Mouse (Mus musculus): Measurements from ENCODE around the gene App. TPM values are rescaled to one million over a fixed set of nuclear protein-coding genes. Genes with fewer than 3 reads are reported as not detected.

App gene
- polyA plus RNA-seq, 1 experiment from 2014 or later: 225 TPM

DNA sequence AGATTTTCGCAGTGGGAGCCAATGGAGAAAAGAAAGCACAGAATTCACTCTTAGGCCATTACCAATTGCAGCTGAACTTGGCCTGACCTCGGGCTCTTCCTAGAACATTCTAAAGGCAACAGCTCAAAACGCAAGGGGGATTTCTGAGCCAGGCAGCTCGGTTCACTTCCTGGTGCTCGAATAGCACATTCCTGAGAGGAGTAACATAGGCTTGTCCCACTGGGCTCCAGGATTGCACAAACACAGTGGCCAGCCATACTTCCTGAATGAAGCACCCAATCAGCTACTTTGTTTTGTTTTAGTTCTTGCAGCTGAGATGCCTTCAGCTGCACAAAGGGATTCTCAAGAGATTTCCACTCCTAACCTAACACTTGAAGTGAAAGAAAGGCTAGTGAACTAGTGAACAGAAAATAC lies 40.1 kb downstream of the App start:
- Histone ChIP-seq H3K4me3 (ENCODE audit: low read length) (no peak overlapping the region), H3K9me3 (ENCODE audit: control insufficient read depth, low read length) (no peaks in the 10 kb centered on the region), H3K27ac (ENCODE audit: low read depth, low read length) (peak overlapping the region; percentile 87), H3K27me3 (ENCODE audit: control insufficient read depth, insufficient read depth, low read length) (no peaks in the 10 kb centered on the region), H3K36me3 (ENCODE audit: control insufficient read depth, insufficient read depth, low read length) (no peaks in the 10 kb centered on the region), H3K9ac (ENCODE audit: low read depth, low read length) (no peak overlapping the region), H3K4me1 (ENCODE audit: control insufficient read depth, insufficient read depth, low read length) (peaks cover 30% of the 10 kb centered on the region), H3K4me2 (replicated peaks; ENCODE audit: low read depth, low read length) (no peak overlapping the region; the same call in 1 of the 2 replicates)
- WGBS: 24% methylated on average over 5 of the region's 5 CpGs
- ATAC-seq (ENCODE audit: low FRiP score, low TSS enrichment): peak; percentile 70; the same call in 1 of the 2 replicates

DNA sequence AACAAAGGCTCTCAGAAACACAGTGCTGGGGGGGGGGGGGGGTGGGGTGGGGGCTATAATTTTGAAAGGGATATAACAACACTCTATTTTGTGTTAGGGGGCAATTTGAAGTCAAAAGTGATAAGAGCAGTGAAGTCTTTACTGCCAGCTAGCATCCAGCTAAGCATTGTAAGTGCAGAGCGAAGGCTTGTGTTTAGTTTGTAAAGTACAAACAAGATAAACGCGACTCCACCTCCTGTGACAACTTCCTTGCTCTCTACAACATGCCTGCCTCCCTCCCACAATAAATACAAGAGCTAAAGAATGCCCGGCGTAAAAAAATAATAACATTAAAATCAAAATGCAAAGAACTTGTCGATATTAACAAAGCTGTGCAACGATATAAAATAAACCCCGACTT lies 40.5 kb downstream of the App start:
- WGBS: 69% methylated on average over 8 of the region's 8 CpGs
- peaks cover 34% of the 10 kb centered on the region for H3K4me1 ChIP-seq (ENCODE audit: control insufficient read depth, insufficient read depth, low read length)
- no peak for ATAC-seq (ENCODE audit: low FRiP score, low TSS enrichment)
- no peak overlapping the region for H3K4me2 ChIP-seq (replicated peaks; ENCODE audit: low read depth, low read length)
- H3K4me3 ChIP-seq (ENCODE audit: low read length): no peak overlapping the region
- no peaks in the 10 kb centered on the region for H3K27me3 ChIP-seq (ENCODE audit: control insufficient read depth, insufficient read depth, low read length)
- H3K9me3 ChIP-seq (ENCODE audit: control insufficient read depth, low read length): no peaks in the 10 kb centered on the region
- peak overlapping the region; percentile 87; the same call in 1 of the 2 replicates for H3K27ac ChIP-seq (ENCODE audit: low read depth, low read length)
- no peak overlapping the region for H3K9ac ChIP-seq (ENCODE audit: low read depth, low read length)
- H3K36me3 ChIP-seq (ENCODE audit: control insufficient read depth, insufficient read depth, low read length): no peaks in the 10 kb centered on the region

DNA sequence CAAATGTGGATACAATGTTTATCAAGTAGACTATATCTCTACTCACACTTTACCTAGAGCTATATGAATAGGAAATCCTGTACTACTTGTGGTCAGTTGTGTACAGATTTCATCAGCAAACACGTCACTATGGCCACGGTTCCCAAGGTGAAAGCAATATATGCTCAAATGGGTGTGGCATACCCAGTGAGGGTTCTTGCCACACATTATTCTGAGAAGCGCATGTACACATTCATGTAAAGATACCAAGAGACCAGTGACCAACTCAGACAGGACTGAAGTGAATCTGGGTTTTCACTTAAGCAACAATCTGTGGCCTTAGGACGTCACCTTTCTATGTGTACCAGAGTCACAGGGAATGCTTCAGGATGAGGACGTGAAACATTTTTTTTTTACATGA lies 41.4 kb downstream of the App start:
- Histone ChIP-seq H3K27ac (ENCODE audit: low read depth, low read length) (no peak overlapping the region), H3K36me3 (ENCODE audit: control insufficient read depth, insufficient read depth, low read length) (no peaks in the 10 kb centered on the region), H3K4me3 (ENCODE audit: low read length) (no peak overlapping the region), H3K9me3 (ENCODE audit: control insufficient read depth, low read length) (no peaks in the 10 kb centered on the region), H3K4me1 (ENCODE audit: control insufficient read depth, insufficient read depth, low read length) (peaks cover 40% of the 10 kb centered on the region), H3K4me2 (replicated peaks; ENCODE audit: low read depth, low read length) (no peak overlapping the region), H3K9ac (ENCODE audit: low read depth, low read length) (no peak overlapping the region), H3K27me3 (ENCODE audit: control insufficient read depth, insufficient read depth, low read length) (no peaks in the 10 kb centered on the region)
- ATAC-seq (ENCODE audit: low FRiP score, low TSS enrichment): no peak
- WGBS: 86% methylated on average over 5 of the region's 5 CpGs

DNA sequence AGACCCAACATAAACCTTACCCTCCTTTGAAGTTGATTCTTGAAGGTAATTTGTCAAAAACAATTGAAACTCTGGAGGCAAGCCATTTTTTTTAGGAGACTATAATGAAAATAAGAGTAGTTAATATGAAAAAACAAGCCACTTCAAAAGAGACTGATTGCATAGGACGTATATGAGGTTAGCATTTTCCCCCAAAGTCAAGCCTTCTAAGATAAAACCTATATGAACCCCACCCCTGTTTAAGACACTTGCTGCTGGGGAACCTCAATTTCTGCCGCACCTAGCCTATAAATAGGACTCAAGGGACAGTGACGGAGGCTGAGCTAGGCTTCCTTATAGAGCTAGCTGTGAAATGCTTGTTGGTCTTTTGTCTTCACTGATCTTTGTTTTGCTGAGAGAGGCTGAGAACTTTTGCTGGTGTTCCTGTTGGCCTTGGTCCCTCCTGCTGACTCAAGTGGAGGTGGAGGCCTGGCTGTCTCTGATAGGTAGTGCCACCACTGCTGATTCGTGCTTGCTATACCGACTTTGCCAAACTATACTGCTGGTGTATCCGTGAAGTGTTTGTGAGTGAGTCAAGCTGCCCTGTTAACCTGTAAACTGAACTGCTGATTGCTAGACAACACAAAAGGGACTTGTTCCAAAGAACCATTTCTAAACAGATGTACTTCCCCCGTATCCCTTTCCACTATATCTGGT lies 42.6 kb downstream of the App start:
- ATAC-seq (ENCODE audit: low FRiP score, low TSS enrichment): no peak
- Histone ChIP-seq H3K27me3 (ENCODE audit: control insufficient read depth, insufficient read depth, low read length) (no peaks in the 10 kb centered on the region), H3K9me3 (ENCODE audit: control insufficient read depth, low read length) (no peaks in the 10 kb centered on the region), H3K4me2 (replicated peaks; ENCODE audit: low read depth, low read length) (no peak overlapping the region), H3K4me1 (ENCODE audit: control insufficient read depth, insufficient read depth, low read length) (peaks cover 40% of the 10 kb centered on the region), H3K36me3 (ENCODE audit: control insufficient read depth, insufficient read depth, low read length) (no peaks in the 10 kb centered on the region), H3K9ac (ENCODE audit: low read depth, low read length) (no peak overlapping the region), H3K4me3 (ENCODE audit: low read length) (no peak overlapping the region), H3K27ac (ENCODE audit: low read depth, low read length) (no peak overlapping the region; the same call in 1 of the 2 replicates)
- WGBS: 90% methylated on average over 7 of the region's 7 CpGs

- peak; percentile 79 for ATAC-seq (ENCODE audit: low FRiP score, low TSS enrichment)
- Histone ChIP-seq H3K9me3 (ENCODE audit: control insufficient read depth, low read length) (no peaks in the 10 kb centered on the region), H3K36me3 (ENCODE audit: control insufficient read depth, insufficient read depth, low read length) (no peaks in the 10 kb centered on the region), H3K4me1 (ENCODE audit: control insufficient read depth, insufficient read depth, low read length) (peaks cover 33% of the 10 kb centered on the region), H3K27ac (ENCODE audit: low read depth, low read length) (peak overlapping the region; percentile 89), H3K27me3 (ENCODE audit: control insufficient read depth, insufficient read depth, low read length) (no peaks in the 10 kb centered on the region), H3K4me2 (replicated peaks; ENCODE audit: low read depth, low read length) (no peak overlapping the region; the same call in 1 of the 2 replicates), H3K9ac (ENCODE audit: low read depth, low read length) (no peak overlapping the region), H3K4me3 (ENCODE audit: low read length) (no peak overlapping the region)
- 6% methylated on average over 13 of the region's 13 CpGs for WGBS
These were observed 44.6 kb downstream of the App start for GRCm38 (mm10) chr16:85128693-85129657.

GRCm38 (mm10) chr16:85128347-85128664 lies 45.3 kb downstream of the App start:
- Histone ChIP-seq H3K4me2 (replicated peaks; ENCODE audit: low read depth, low read length) (no peak overlapping the region), H3K4me3 (ENCODE audit: low read length) (no peak overlapping the region), H3K27ac (ENCODE audit: low read depth, low read length) (peak overlapping the region; percentile 89), H3K4me1 (ENCODE audit: control insufficient read depth, insufficient read depth, low read length) (peaks cover 28% of the 10 kb centered on the region), H3K27me3 (ENCODE audit: control insufficient read depth, insufficient read depth, low read length) (no peaks in the 10 kb centered on the region), H3K36me3 (ENCODE audit: control insufficient read depth, insufficient read depth, low read length) (no peaks in the 10 kb centered on the region), H3K9me3 (ENCODE audit: control insufficient read depth, low read length) (no peaks in the 10 kb centered on the region), H3K9ac (ENCODE audit: low read depth, low read length) (no peak overlapping the region)
- whole genome bisulfite sequencing: 10% methylated on average over 5 of the region's 5 CpGs
- ATAC-seq (ENCODE audit: low FRiP score, low TSS enrichment): peak; percentile 32

- no peak; the same call in 1 of the 2 replicates for ATAC-seq (ENCODE audit: low FRiP score, low TSS enrichment)
- no peaks in the 10 kb centered on the region for H3K36me3 ChIP-seq (ENCODE audit: control insufficient read depth, insufficient read depth, low read length)
These were observed 45.8 kb downstream of the App start for GRCm38 (mm10) chr16:85127661-85128346.

DNA sequence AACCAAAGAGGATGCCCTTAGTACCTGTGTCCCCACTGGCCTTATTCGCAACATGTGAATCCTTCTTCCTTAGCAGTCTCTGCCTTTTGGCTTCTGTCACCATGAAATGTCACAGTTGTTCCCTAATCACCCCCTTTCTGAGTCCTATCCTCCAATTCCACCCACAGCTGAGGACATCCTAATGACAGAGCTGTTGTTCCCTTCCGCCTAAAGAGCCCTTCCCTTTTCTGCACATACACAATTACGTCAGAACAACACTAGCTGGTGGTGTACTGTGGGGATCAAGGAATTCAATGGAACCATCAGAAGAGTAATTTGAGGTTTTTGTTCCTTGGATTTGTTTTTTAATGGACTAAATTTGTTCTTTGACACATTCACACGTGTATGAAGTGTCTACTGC lies 48.9 kb downstream of the App start:
- no peak overlapping the region for H3K4me3 ChIP-seq (ENCODE audit: low read length)
- no peak overlapping the region for H3K4me2 ChIP-seq (replicated peaks; ENCODE audit: low read depth, low read length)
- H3K36me3 ChIP-seq (ENCODE audit: control insufficient read depth, insufficient read depth, low read length): peaks cover 5% of the 10 kb centered on the region; the same call in 1 of the 2 replicates
- H3K27ac ChIP-seq (ENCODE audit: low read depth, low read length): no peak overlapping the region
- H3K9ac ChIP-seq (ENCODE audit: low read depth, low read length): no peak overlapping the region
- 88% methylated on average over 4 of the region's 4 CpGs for WGBS
- H3K9me3 ChIP-seq (ENCODE audit: control insufficient read depth, low read length): no peaks in the 10 kb centered on the region
- H3K4me1 ChIP-seq (ENCODE audit: control insufficient read depth, insufficient read depth, low read length): peaks cover 21% of the 10 kb centered on the region
- no peak for ATAC-seq (ENCODE audit: low FRiP score, low TSS enrichment)
- no peaks in the 10 kb centered on the region for H3K27me3 ChIP-seq (ENCODE audit: control insufficient read depth, insufficient read depth, low read length)

More at GRCm38 (mm10) chr16:85127661-85128346, 45.8 kb downstream of the App start:
- H3K27ac ChIP-seq (ENCODE audit: low read depth, low read length): peak overlapping the region; percentile 89
- no peak overlapping the region for H3K4me3 ChIP-seq (ENCODE audit: low read length)
- no peak overlapping the region for H3K4me2 ChIP-seq (replicated peaks; ENCODE audit: low read depth, low read length)
- no peaks in the 10 kb centered on the region for H3K9me3 ChIP-seq (ENCODE audit: control insufficient read depth, low read length)
- 62% methylated on average over 11 of the region's 11 CpGs for WGBS
- no peak overlapping the region for H3K9ac ChIP-seq (ENCODE audit: low read depth, low read length)
- no peaks in the 10 kb centered on the region for H3K27me3 ChIP-seq (ENCODE audit: control insufficient read depth, insufficient read depth, low read length)
- peaks cover 28% of the 10 kb centered on the region for H3K4me1 ChIP-seq (ENCODE audit: control insufficient read depth, insufficient read depth, low read length)
